Mouse (Mus musculus) thymus, adult 2 months (tissue): ENCODE data around the gene Pck1.

ENCODE experiments used
- CTCF ChIP-seq: fragments of 200-500 bp; IDR thresholded peaks from 2 replicates; pipeline ENCODE4 v1.5.1; 2012; ENCODE audit warnings: mild to moderate bottlenecking, control low read depth, low read length, moderate library complexity, borderline replicate concordance; ENCODE audit not compliant: control insufficient read depth, poor library complexity, insufficient read depth; ENCODE audit errors: extremely low read depth
- POLR2A ChIP-seq: fragments of 200-500 bp; IDR thresholded peaks from 2 replicates; pipeline ENCODE4 v1.6.1; 2012; ENCODE audit warnings: mild to moderate bottlenecking, low read length, control low read depth, moderate library complexity; ENCODE audit not compliant: control insufficient read depth, poor library complexity, insufficient read depth; ENCODE audit errors: extremely low read depth

DNA sequence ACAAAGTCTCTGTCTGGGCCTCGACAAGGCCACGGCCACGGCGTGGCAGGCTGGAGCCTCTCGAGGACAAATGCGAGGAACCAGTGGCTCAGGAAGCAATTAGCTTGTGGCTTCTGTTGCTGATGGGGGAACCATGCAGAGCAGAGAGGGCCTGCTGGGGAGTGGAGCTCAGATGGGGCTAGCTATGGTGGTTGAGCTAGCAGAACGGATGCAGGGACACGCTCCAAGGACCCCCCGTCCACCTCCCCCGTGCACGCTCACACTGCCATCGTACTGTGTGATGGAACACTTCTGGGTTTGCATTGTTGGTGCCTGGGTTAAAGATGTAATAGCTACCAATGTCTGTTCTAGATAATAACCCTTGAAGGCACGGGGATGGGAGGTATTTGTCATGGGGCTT lies 20.6 kb upstream of the Pck1 start:
- TF ChIP-seq CTCF (no peak), POLR2A (no peak)
